Mouse (Mus musculus) cortical plate, adult 2 months (tissue): ENCODE measurements around the gene Slpi. TPM values are rescaled to one million over a fixed set of nuclear protein-coding genes. Genes with fewer than 3 reads are reported as not detected.

Source experiments
- H3K27ac ChIP-seq: fragments of 200-500 bp; 2 replicates; pipeline ENCODE4 v1.5.1; 2012; ENCODE audit warnings: low read length, control low read depth, inconsistent platforms; ENCODE audit not compliant: insufficient read depth
- H3K4me1 ChIP-seq: fragments of 200-500 bp; 2 replicates; pipeline ENCODE4 v1.6.1; 2011; ENCODE audit warnings: low read length; ENCODE audit not compliant: control insufficient read depth, insufficient read depth
- H3K4me3 ChIP-seq: fragments of 200-500 bp; 2 replicates; pipeline ENCODE4 v1.5.1; 2011; ENCODE audit warnings: mild to moderate bottlenecking, low read length, control low read depth; ENCODE audit not compliant: insufficient read depth
- CTCF ChIP-seq: fragments of 200-500 bp; IDR thresholded peaks from 2 replicates; pipeline ENCODE4 v1.5.1; 2011; ENCODE audit warnings: mild to moderate bottlenecking, control low read depth, low read length; ENCODE audit not compliant: insufficient read depth; ENCODE audit errors: extremely low read depth
- POLR2A ChIP-seq: fragments of 200-500 bp; IDR thresholded peaks from 2 replicates; pipeline ENCODE4 v1.6.1; 2011; ENCODE audit warnings: mild to moderate bottlenecking, low read length, control low read depth; ENCODE audit not compliant: insufficient read depth; ENCODE audit errors: extremely low read depth
- polyA plus RNA-seq: library from polyadenylated mRNA; depleted of rRNA; stranded (reverse); fragments of >200 nt; gene quantifications from 2 replicates; pipeline ENCODE4 v1.2.3, GENCODE M21; 2012; rRNA removed

Gene Slpi
- 0.33 and 1.5 TPM in 2 replicates for polyA plus RNA-seq

- Histone ChIP-seq H3K4me3 (peak within 1 kb of the TSS; percentile 35), H3K27ac (no peak within 1 kb of the TSS), H3K4me1 (no peaks in the 10 kb centered on the region)
- no peak for TF ChIP-seq POLR2A
- TF ChIP-seq CTCF = no peak
Observed at GRCm38 (mm10) chr2:164389020-164389419, at the start of gene Slpi. Slpi (minus strand) TSS chr2:164389095.

- no peak for TF ChIP-seq POLR2A
- no peak for TF ChIP-seq CTCF
- peak overlapping the region; percentile 70; the same call in 1 of the 2 replicates for H3K27ac ChIP-seq
- no peak overlapping the region for H3K4me3 ChIP-seq
- no peaks in the 10 kb centered on the region for H3K4me1 ChIP-seq
Observed at GRCm38 (mm10) chr2:164438257-164438656, 49.4 kb upstream of the Slpi start.

GRCm38 (mm10) chr2:164437710-164438109 lies 48.8 kb upstream of the Slpi start:
- TF ChIP-seq POLR2A (no peak), CTCF (no peak)
- Histone ChIP-seq H3K4me3 (no peak overlapping the region), H3K27ac (no peak overlapping the region), H3K4me1 (no peaks in the 10 kb centered on the region)

GRCm38 (mm10) chr2:164436961-164437360 lies 48.1 kb upstream of the Slpi start:
- no peaks in the 10 kb centered on the region for H3K4me1 ChIP-seq
- H3K27ac ChIP-seq = peak overlapping the region; percentile 49; the same call in 1 of the 2 replicates
- no peak overlapping the region for H3K4me3 ChIP-seq
- TF ChIP-seq CTCF (no peak), POLR2A (no peak)

GRCm38 (mm10) chr2:164436215-164436913 lies 47.5 kb upstream of the Slpi start:
- Histone ChIP-seq H3K4me3 (no peak overlapping the region), H3K4me1 (no peaks in the 10 kb centered on the region), H3K27ac (no peak overlapping the region; the same call in 1 of the 2 replicates)
- TF ChIP-seq CTCF (no peak), POLR2A (no peak)

GRCm38 (mm10) chr2:164435216-164436090 lies 46.6 kb upstream of the Slpi start:
- TF ChIP-seq POLR2A (no peak), CTCF (no peak)
- Histone ChIP-seq H3K27ac (no peak overlapping the region), H3K4me3 (no peak overlapping the region), H3K4me1 (no peaks in the 10 kb centered on the region)

- Histone ChIP-seq H3K4me3 (no peak overlapping the region), H3K27ac (no peak overlapping the region), H3K4me1 (no peaks in the 10 kb centered on the region)
- no peak for TF ChIP-seq CTCF
- no peak for TF ChIP-seq POLR2A
Observed at GRCm38 (mm10) chr2:164434681-164435080, 45.8 kb upstream of the Slpi start.

- H3K27ac ChIP-seq = no peak overlapping the region
- H3K4me3 ChIP-seq = no peak overlapping the region
- TF ChIP-seq CTCF (no peak), POLR2A (no peak)
- H3K4me1 ChIP-seq = no peaks in the 10 kb centered on the region
Observed at GRCm38 (mm10) chr2:164433278-164433895, 44.5 kb upstream of the Slpi start.

GRCm38 (mm10) chr2:164432541-164433191 lies 43.8 kb upstream of the Slpi start:
- TF ChIP-seq CTCF (no peak), POLR2A (no peak)
- H3K4me3 ChIP-seq = no peak overlapping the region
- H3K4me1 ChIP-seq = no peaks in the 10 kb centered on the region
- 0 out of 2 replicates have a peak overlapping the region, but pooled peaks have one; percentile 25 for H3K27ac ChIP-seq

- Histone ChIP-seq H3K4me3 (no peak overlapping the region), H3K27ac (no peak overlapping the region; the same call in 1 of the 2 replicates), H3K4me1 (no peaks in the 10 kb centered on the region)
- TF ChIP-seq POLR2A (no peak), CTCF (no peak)
Observed at GRCm38 (mm10) chr2:164431676-164432465, 43.0 kb upstream of the Slpi start.
